Mouse (Mus musculus) thymus, postnatal 36 days (tissue): ENCODE data around the gene Prrc2c.
"Not testable (repeated sequence)": the region's sequence is repeated elsewhere in the genome, so short reads cannot be mapped to it uniquely, and the experiment has no call there.

Experiments used
- DNase-seq, 2 experiments: peaks; one replicate each; pipeline ENCODE4 v3.0.0; 2022; ENCODE audit warnings: mixed read lengths in 2 of 2

Prrc2c gene

DNA sequence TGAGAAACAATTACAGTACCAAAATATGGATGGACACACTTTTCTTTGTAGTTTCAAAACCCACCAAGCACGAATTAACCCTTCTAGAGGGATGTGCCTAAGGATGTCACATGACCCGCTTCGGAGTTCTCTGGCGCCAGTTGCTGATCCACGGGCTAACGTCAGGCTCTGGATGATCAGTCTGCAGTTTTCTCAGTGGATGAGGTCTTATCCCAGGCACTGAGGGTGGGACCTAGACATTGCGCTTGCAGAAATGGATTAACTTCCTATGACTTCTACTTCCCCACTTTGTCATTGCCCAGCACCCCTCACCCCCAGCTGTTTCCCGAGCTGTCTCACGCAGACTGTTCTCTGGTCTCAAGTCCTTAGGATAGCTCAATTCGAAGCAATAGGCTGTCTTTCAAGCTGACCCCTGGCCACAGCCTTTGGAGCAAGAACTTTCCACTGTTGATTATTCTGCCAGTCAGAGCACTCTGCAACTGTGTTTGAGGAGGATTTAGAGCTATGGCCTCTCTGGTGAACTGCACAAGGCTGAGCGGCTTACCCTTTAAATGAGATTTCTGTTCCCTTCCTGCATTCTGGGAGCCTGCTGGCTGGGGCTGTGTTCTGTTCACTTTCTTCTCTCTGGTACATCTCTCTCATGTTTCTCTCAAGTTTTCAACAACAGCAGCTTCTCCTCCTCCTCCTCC lies 74.7 kb downstream of the Prrc2c start:
- DNase-seq: peak in 1 of 2 experiments; percentile 11

DNA sequence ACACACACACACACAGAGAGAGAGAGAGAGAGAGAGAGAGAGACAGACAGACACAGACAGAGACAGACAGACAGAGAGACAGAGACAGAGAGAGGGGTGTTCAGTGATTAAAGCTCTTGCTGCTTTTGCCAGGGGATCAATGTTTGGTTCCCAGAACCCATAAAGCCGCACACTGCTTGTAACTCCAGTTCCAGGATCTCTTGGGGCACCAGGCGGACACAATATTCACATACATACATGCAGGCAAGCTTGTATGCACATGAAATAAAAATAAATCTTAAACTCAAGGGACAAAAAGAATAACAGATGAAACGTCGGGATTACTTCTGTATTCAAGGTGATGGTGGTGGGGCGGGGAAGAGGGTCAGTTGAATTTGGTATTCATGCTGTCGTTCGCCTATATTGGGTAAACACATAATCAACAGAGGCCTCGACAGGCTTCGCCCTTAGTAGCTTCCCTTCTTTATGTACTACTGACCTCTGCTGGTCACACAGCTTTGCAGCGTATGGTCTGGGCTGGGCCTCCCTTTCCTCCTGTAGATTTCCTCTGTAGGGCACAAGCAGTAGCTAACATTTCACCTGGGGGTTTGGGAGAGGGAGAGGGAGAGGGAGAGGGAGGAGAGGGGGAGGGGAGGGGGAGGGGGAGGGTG lies 75.4 kb downstream of the Prrc2c start:
- peak; percentile 65 to 67 for DNase-seq

DNA sequence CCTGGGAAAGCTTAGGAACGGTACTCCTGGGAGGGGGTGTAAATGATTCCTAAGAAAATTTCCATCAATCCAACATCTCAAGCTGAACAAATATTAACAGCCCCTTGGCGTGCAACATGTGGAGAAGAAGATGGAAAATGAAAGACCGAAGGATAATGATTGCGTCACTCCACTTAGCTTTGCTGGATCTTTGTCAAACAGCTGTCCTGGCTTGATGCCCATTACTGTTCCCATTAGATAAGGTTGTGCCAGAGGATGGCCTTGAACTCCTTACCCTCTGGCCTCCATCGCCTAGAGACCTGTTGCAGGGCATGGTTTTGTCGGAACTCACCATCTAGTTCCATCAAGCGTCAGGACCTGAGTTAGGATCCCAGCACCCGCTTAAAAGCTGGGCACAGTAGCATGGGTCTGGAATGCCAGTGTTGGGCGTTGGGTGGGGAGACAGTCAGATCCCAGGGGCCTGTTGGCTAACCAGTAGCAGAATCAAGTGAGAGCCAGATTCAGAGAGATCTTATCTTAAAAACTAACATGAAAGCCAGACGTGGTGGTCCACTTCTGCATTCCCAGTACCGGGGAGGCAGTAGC lies 80.0 kb downstream of the Prrc2c start:
- no peak for DNase-seq

DNA sequence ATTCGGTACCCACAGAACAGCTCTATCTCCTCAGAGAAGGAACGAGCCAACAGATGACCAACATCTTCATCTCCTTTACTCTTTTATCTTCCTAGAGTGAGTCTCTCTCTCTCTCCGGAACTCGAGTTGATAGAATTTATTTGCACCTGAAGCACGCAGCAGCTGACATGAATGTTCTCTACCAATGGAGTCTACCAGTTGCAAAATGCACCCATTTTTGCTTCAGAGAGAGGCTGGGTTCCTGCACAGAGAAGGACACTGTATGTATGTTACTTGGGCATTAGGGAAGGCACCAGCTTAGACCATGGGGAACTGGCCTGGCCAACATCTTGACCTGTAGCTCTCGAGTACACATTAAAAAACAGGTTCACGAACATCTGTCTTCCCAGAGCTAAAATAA lies 82.2 kb downstream of the Prrc2c start, which contains the start of gene Myocos:
TSS of gene Myocos (minus strand) at position 101 of the 400 bp plus-strand sequence.
- no peak for DNase-seq

DNA sequence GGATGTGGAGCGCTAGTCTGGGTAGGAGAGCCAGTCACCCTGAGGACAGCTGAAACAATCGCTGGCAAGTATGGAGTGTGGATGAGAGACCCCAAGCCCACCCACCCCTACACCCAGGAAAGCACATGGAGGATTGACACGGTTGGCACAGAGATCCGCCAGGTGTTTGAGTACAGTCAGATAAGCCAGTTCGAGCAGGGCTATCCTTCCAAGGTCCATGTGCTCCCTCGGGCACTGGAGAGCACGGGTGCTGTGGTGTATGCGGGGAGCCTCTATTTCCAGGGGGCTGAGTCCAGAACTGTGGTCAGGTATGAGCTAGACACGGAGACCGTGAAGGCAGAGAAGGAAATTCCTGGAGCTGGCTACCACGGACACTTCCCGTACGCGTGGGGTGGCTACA lies 91.9 kb downstream of the Prrc2c start:
- DNase-seq: no peak

DNA sequence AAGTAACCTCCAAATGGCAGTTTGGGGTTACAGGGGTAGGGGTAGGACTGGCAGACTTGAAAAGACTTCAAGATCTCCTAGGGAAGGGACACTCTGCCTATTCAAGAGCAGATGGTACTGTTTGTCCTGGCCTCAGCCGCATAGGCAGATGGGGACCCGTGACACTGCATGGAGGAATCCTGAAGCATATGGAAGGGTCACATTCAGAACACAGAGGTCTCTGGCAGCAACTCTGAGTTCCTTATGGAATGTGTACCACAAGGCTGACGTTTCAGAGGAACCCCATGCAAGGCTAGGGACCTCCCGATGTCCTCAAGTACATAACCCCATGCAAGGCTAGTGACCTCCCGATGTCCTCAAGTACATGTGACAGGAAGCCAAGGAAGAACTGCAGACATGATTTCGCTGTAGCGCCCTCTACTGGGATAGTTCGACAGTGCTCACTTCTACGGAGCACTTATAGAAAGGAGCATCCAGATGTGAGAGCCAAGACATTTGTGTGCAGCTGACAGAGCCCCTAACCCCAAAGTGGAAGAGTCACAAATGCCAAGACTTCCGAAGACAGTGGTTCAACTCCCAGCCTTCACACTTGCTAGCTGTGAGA lies 94.2 kb downstream of the Prrc2c start:
- peak; percentile 21 to 41 for DNase-seq

DNA sequence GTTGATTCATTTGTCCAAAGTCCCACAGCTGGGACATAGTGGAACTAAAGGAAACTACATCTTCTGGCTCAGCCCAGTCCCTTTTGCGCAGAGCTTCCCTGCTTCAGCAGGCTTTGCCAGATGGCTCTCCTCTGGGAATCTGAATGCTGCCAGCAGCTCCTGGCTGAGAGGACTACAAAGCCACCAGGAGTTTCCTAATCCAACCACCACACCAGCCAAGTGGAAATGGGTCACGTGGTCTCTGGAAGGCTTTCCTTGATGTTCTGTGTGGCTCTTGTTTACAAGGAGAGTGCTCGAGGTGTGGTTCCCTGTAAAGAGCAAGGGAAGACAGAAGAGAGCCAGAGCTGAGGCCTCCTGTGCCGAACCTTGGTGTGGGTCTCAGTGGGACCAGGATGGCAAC lies 96.6 kb downstream of the Prrc2c start:
- no peak for DNase-seq

DNA sequence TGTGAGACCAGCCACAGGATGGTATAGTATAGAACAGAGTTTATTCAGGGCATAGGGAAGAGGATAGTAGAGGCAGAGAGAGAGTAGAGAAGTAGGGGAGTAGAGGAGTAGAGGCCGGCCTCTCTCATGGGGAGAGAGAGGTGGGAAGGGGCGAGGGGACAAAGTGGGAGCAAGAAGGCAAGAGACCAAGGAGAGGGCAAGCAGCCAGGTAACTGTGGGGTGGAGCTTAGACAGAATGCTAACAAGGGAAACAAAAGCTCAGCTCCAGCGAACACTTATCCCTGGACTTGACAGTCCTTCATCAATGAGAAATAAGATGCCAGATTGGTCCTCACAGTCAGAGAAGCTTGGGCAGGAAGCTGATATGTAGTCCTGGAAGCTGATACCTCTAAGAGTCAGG lies 97.8 kb downstream of the Prrc2c start:
- DNase-seq: no peak

DNA sequence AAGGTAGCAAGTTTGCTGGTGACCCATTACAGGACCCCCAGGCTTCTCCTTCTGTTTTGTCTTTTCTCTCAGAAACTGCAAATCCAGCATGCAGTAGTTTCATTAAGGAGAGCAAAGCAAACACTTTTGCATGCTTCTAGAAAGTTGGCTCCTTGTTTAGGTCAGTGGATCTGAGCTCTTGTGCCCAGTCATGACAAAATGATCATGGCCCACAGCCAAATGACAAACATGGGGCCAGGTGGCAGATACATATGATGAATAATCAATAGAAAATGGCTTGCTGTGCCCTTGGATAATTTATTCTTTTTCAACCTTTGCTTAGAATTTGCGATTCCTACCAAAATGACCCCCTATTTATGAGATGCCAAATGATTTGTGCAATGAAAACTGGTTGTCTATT lies 100.5 kb downstream of the Prrc2c start:
- no peak for DNase-seq

DNA sequence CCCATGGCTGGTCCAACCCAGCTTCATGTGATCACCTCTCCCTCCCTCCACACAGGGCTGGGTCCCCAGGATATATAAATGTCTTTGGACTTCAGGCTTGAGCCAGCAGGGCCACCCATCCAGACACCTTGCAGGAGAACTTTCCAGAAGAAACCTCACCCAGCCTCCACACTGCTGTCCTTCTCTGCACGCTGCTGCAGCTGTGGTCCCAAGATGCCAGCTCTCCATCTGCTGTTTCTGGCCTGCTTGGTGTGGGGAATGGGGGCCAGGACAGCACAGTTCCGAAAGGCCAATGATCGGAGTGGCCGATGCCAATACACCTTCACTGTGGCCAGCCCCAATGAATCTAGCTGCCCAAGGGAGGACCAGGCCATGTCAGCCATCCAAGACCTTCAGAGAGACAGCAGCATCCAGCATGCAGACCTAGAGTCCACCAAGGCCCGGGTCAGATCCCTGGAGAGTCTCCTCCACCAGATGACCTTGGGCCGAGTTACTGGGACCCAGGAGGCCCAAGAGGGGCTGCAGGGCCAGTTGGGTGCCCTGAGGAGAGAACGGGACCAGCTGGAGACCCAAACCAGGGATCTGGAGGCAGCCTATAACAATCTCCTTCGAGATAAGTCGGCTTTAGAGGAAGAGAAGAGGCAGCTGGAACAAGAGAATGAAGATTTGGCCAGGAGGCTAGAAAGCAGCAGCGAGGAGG lies 101.2 kb downstream of the Prrc2c start, which contains the start of gene Myoc:
TSS of gene Myoc (plus strand) at position 105 of the 700 bp plus-strand sequence.
- DNase-seq: no peak

DNA sequence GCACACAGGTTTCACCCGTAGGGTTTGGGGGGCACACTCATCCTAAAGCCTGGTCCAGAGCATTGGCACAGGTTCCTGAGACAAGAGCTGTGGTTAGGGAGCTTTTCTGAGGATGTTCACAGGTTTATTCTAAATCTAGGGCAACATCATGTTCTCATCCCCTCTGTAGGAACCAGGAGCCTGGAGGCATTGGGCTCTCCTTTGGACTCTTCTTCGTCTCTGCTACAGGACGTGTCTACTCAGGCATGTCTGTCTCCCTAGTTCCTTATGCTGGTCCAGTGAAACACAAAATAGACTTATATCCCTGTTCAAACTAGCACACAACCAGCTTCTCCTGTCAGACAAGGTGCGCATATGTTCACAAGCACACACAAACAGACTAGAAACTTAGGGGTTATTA lies 101.8 kb downstream of the Prrc2c start:
- no peak for DNase-seq

DNA sequence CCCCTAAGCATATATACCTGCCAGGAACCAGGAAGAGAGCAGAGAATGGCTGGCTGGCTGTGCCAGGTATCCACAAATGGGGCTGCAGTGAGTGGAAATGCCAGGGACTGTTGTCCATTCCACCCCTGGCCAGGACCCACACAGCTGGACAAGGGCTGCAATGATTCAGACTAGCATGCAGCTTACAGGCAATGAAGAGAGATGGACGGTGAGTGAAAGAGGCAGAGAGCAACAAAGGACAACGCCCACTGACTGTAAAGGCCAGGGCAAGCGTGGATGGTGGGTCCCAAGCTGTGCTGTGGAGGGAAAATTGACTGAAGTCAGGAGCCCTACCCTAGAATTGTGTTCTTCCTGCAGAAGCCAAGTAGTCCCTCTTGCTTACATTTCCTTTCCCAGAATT lies 103.8 kb downstream of the Prrc2c start:
- no peak for DNase-seq

DNA sequence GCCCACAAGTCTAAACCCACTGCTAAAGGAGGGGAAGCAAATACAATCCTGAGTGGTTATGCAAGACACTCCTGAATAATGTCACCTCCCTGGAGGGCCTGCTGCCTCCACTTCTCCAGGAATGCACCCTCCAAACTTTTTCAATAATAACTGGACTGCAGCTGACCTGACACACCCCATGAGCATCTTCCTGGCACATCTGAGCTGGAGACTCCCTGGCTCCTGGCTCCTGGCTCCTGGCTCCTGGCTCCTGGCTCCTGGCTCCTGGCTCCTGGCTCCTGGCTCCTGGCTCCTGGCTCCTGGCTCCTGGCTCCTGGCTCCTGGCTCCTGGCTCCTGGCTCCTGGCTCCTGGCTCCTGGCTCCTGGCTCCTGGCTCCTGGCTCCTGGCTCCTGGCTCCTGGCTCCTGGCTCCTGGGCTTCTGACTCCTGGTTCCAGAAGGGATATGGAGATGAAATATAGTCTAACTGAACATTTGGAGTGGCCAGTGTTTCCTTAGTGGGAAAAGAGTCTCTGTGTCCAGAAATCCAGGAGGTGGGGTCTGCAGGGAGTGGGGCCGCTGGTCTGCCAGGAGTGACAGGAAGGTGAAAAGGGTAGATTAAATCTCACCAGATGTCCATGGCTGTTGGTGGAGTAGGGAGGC lies 104.9 kb downstream of the Prrc2c start:
- not testable (repeated sequence) for DNase-seq

DNA sequence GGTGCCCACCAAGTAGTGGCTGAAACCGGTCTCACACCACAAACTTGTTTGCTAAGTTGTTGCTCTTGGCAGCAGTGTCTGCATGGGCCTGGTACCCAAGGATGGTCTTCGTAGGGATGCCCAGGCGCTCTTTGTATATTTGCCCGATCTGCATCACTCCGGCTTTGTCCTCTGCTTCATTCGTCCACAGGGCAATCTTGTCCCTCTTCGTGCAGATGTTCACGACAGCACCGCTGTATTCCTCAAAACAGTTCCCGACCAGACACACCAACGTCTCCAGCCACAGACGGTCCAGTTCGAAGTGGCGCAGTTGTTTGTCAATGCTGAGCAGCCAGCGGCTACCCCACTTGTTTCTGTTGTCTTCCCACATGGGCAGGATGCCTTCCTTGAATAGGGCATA lies 112.0 kb downstream of the Prrc2c start:
- not testable (repeated sequence) for DNase-seq

DNA sequence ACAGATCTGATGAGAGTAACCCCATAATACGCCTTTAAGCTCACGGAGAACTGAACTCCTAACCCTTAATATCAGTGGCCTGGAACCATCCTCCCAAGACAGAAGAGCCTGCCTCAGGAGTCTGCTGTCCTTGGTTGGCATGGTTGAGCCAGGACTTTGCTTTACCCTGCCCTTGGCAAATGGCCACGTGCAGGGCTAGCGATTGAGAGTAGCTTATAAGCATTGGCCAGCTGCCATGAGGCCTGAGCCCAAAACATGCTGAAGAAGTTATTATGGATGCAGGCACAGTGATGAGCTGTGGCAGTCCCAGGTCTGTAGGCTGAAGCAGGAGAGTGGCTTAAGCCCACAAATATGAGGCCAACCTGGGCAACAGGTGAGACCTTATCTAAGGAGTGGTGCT lies 112.5 kb downstream of the Prrc2c start:
- not testable (repeated sequence) for DNase-seq

DNA sequence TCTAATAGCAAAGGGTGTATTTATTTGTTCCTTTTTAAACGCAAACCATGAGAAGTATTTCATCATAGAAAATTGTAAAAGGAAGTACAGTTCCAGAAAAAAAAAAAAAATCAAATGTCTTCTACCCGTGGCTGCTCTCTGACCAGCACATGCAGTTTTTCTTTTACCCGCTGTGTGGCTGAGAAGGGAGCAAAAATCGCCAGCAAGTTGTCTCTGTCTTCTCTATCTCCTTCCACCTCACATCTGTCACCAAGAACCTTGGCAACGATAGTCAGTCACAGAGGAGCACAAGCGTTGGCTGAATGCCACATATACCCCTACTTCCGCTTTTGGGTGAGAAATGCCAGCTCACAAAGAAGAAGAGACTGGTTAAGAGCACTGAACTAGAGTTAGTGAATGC lies 115.1 kb downstream of the Prrc2c start:
- DNase-seq: peak; percentile 17 to 18

DNA sequence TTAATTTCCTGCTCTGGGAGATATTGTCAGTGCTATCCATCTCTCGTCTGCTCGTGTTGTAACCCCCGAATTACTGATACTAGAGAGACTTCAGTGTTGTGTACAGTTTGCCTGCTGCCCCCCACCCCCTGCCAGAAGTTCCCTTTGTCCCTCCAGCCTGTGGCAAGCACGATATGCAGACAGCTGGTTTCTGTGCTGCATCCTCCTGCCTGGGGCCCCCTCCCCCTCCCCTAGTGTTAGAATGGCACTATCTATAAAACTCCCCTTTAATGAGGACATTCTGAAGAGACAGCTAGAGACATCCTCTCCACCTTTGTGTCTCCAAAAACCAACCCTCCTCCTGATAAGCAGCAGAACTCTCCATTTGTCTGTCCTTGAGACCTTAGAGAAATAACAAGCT lies 116.5 kb downstream of the Prrc2c start:
- no peak for DNase-seq
